Mouse (Mus musculus) liver, adult 2 months (tissue): ENCODE data around the gene Tmem121b.

Experiments
- CTCF ChIP-seq: fragments of 200-500 bp; IDR thresholded peaks from 2 replicates; pipeline ENCODE4 v1.5.1; 2011; ENCODE audit warnings: low read depth, low read length, control low read depth
- POLR2A ChIP-seq: fragments of 200-500 bp; IDR thresholded peaks from 2 replicates; pipeline ENCODE4 v1.6.1; 2011; ENCODE audit warnings: low read length, control low read depth; ENCODE audit not compliant: insufficient read depth; ENCODE audit errors: extremely low read depth

DNA sequence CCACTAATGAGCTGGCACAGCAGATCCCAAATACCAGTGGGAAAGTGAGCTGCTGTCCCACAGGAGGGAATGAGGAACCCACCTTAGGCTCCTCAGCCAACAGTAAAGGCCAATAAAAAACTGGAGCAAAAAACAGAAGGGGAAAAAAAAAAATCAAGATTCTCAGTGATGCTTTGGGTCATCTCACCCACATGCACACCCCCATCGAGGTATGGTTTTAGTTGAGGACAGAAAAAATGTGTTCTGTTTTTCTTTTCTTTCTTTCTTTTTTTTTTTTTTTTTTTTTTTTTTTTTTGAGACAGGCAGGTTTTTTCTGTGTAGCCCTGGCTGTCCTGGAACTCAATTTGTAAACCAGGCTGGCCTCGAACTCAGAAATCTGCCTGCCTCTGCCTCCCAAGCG, 40.1 kb downstream of the Tmem121b start:
- TF ChIP-seq CTCF = no peak
- no peak for TF ChIP-seq POLR2A
